Mouse (Mus musculus): Measurements from ENCODE around the gene Ccr9. TPM values are rescaled to one million over a fixed set of nuclear protein-coding genes. Genes with fewer than 3 reads are reported as not detected.

Ccr9 gene
- polyA plus RNA-seq, 1 experiment from 2014 or later = 0.61 TPM

- TF ChIP-seq CTCF (IDR thresholded peaks at IDR 0.05; ENCODE audit: low read depth) = no peak
These were observed 137.2 kb downstream of the Ccr9 start for GRCm38 (mm10) chr9:123815444-123815843.

GRCm38 (mm10) chr9:123815996-123816395, 137.8 kb downstream of the Ccr9 start:
- TF ChIP-seq CTCF (IDR thresholded peaks at IDR 0.05; ENCODE audit: low read depth) = no peak
- H3K4me3 ChIP-seq (ENCODE audit: low read depth, low read length) = no peak overlapping the region
- H3K36me3 ChIP-seq (ENCODE audit: control insufficient read depth, insufficient read depth) = peaks cover 88% of the 10 kb centered on the region
- H3K9me3 ChIP-seq (ENCODE audit: control insufficient read depth) = no peaks in the 10 kb centered on the region
- no peak overlapping the region for H3K4me2 ChIP-seq (replicated peaks; ENCODE audit: low read depth)
- WGBS = 62% methylated on average over 1 of the region's 1 CpGs
- H3K4me1 ChIP-seq (replicated peaks; ENCODE audit: control insufficient read depth, insufficient read depth, low read length) = no peaks in the 10 kb centered on the region
- ATAC-seq = no peak
- H3K27me3 ChIP-seq (replicated peaks; ENCODE audit: control insufficient read depth, insufficient read depth, low read length) = no peaks in the 10 kb centered on the region
- H3K27ac ChIP-seq (ENCODE audit: low read depth, low read length) = no peak overlapping the region
- H3K9ac ChIP-seq (ENCODE audit: low read depth, low read length) = no peak overlapping the region

More at GRCm38 (mm10) chr9:123815444-123815843, 137.2 kb downstream of the Ccr9 start:
- Histone ChIP-seq H3K4me2 (replicated peaks; ENCODE audit: low read depth) (no peak overlapping the region), H3K36me3 (ENCODE audit: control insufficient read depth, insufficient read depth) (peaks cover 88% of the 10 kb centered on the region), H3K9ac (ENCODE audit: low read depth, low read length) (no peak overlapping the region), H3K9me3 (ENCODE audit: control insufficient read depth) (no peaks in the 10 kb centered on the region), H3K27me3 (replicated peaks; ENCODE audit: control insufficient read depth, insufficient read depth, low read length) (no peaks in the 10 kb centered on the region), H3K27ac (ENCODE audit: low read depth, low read length) (no peak overlapping the region), H3K4me3 (ENCODE audit: low read depth, low read length) (no peak overlapping the region), H3K4me1 (replicated peaks; ENCODE audit: control insufficient read depth, insufficient read depth, low read length) (no peaks in the 10 kb centered on the region)
- no peak for ATAC-seq
- 85% methylated on average over 3 of the region's 3 CpGs for WGBS

- peaks cover 90% of the 10 kb centered on the region for H3K36me3 ChIP-seq (ENCODE audit: control insufficient read depth, insufficient read depth)
- no peak for TF ChIP-seq CTCF (IDR thresholded peaks at IDR 0.05; ENCODE audit: low read depth)
- 89% methylated on average over 2 of the region's 2 CpGs for WGBS
These were observed 140.4 kb downstream of the Ccr9 start for GRCm38 (mm10) chr9:123818601-123819000.

GRCm38 (mm10) chr9:123826631-123827030, 148.4 kb downstream of the Ccr9 start:
- Histone ChIP-seq H3K27me3 (replicated peaks; ENCODE audit: control insufficient read depth, insufficient read depth, low read length) (no peaks in the 10 kb centered on the region), H3K27ac (ENCODE audit: low read depth, low read length) (no peak overlapping the region), H3K4me3 (ENCODE audit: low read depth, low read length) (no peak overlapping the region), H3K4me1 (replicated peaks; ENCODE audit: control insufficient read depth, insufficient read depth, low read length) (no peaks in the 10 kb centered on the region), H3K9me3 (ENCODE audit: control insufficient read depth) (no peaks in the 10 kb centered on the region), H3K36me3 (ENCODE audit: control insufficient read depth, insufficient read depth) (peaks cover 95% of the 10 kb centered on the region), H3K4me2 (replicated peaks; ENCODE audit: low read depth) (no peak overlapping the region), H3K9ac (ENCODE audit: low read depth, low read length) (no peak overlapping the region)
- no peak for TF ChIP-seq CTCF (IDR thresholded peaks at IDR 0.05; ENCODE audit: low read depth)
- 73% methylated on average over 3 of the region's 3 CpGs for WGBS
- ATAC-seq = no peak

More at GRCm38 (mm10) chr9:123818601-123819000, 140.4 kb downstream of the Ccr9 start:
- Histone ChIP-seq H3K9me3 (ENCODE audit: control insufficient read depth) (no peaks in the 10 kb centered on the region), H3K4me2 (replicated peaks; ENCODE audit: low read depth) (no peak overlapping the region), H3K9ac (ENCODE audit: low read depth, low read length) (no peak overlapping the region), H3K27ac (ENCODE audit: low read depth, low read length) (no peak overlapping the region), H3K27me3 (replicated peaks; ENCODE audit: control insufficient read depth, insufficient read depth, low read length) (no peaks in the 10 kb centered on the region), H3K4me3 (ENCODE audit: low read depth, low read length) (no peak overlapping the region), H3K4me1 (replicated peaks; ENCODE audit: control insufficient read depth, insufficient read depth, low read length) (no peaks in the 10 kb centered on the region)
- no peak for ATAC-seq

- Histone ChIP-seq H3K36me3 (ENCODE audit: control insufficient read depth, insufficient read depth) (peaks cover 75% of the 10 kb centered on the region), H3K4me2 (replicated peaks; ENCODE audit: low read depth) (no peak overlapping the region), H3K27me3 (replicated peaks; ENCODE audit: control insufficient read depth, insufficient read depth, low read length) (no peaks in the 10 kb centered on the region), H3K4me1 (replicated peaks; ENCODE audit: control insufficient read depth, insufficient read depth, low read length) (no peaks in the 10 kb centered on the region), H3K9ac (ENCODE audit: low read depth, low read length) (no peak overlapping the region), H3K4me3 (ENCODE audit: low read depth, low read length) (no peak overlapping the region), H3K27ac (ENCODE audit: low read depth, low read length) (no peak overlapping the region), H3K9me3 (ENCODE audit: control insufficient read depth) (no peaks in the 10 kb centered on the region)
- no peak for ATAC-seq
- 89% methylated on average over 4 of the region's 4 CpGs for WGBS
- no peak for TF ChIP-seq CTCF (IDR thresholded peaks at IDR 0.05; ENCODE audit: low read depth)
These were observed 150.7 kb downstream of the Ccr9 start for GRCm38 (mm10) chr9:123828916-123829315.

Other genes starting within 250 kb of the Ccr9 start
- gene Limd1, start 199.7 kb upstream of the Ccr9 start, polyA plus RNA-seq (2015; fragmentation: Nextera tagmentation; extraction: Ambion mirVana) = 40.6 and 42.9 TPM in 2 replicates
- gene Sacm1l, start 148.7 kb upstream of the Ccr9 start, polyA plus RNA-seq (2015; fragmentation: Nextera tagmentation; extraction: Ambion mirVana) = 37.3 and 42.6 TPM in 2 replicates
- gene Slc6a20b, start 45.9 kb upstream of the Ccr9 start, polyA plus RNA-seq (2015; fragmentation: Nextera tagmentation; extraction: Ambion mirVana) = 0.17 and 0.34 TPM in 2 replicates
- 20.3 and 23.3 TPM in 2 replicates for gene Slc6a20a, start 446 bp downstream of the Ccr9 start, polyA plus RNA-seq (2015; fragmentation: Nextera tagmentation; extraction: Ambion mirVana)
- gene Lztfl1, start 39.3 kb downstream of the Ccr9 start, polyA plus RNA-seq (2015; fragmentation: Nextera tagmentation; extraction: Ambion mirVana) = 25.0 and 26.1 TPM in 2 replicates
- gene Cxcr6, start 128.0 kb downstream of the Ccr9 start, polyA plus RNA-seq (2015; fragmentation: Nextera tagmentation; extraction: Ambion mirVana) = 0.90 and 1.3 TPM in 2 replicates
- gene Fyco1, start 173.5 kb downstream of the Ccr9 start, polyA plus RNA-seq (2015; fragmentation: Nextera tagmentation; extraction: Ambion mirVana) = 3.8 and 5.5 TPM in 2 replicates
- gene Xcr1, start 183.6 kb downstream of the Ccr9 start, polyA plus RNA-seq (2015; fragmentation: Nextera tagmentation; extraction: Ambion mirVana) = 0.05 TPM in 2 replicates